Mouse (Mus musculus) spleen, adult 2 months (tissue): ENCODE measurements at regions not wholly inside any gene's neighbourhood (a gene's known extent, or its start where the extent isn't known, plus 50 kb on each side); places are given as distances from the start of the nearest gene placed in this dataset.

ENCODE experiments used
- DNase-seq, 2 experiments: peaks; one replicate each; pipeline versions ENCODE4 v3.0.0 to v3.0.0-alpha.2; 2012 to 2021; ENCODE audit warnings: low spot score in 2 of 2, low read depth in 1 of 2
- H3K27ac ChIP-seq: fragments of 200-500 bp; 2 replicates; pipeline ENCODE4 v1.5.1; 2012; ENCODE audit warnings: low read length, inconsistent platforms; ENCODE audit not compliant: insufficient read depth
- H3K27me3 ChIP-seq: fragments of 200-500 bp; 2 replicates; pipeline ENCODE4 v1.6.1; 2012; ENCODE audit warnings: mild to moderate bottlenecking, moderate library complexity, low read length, inconsistent platforms; ENCODE audit not compliant: control insufficient read depth, insufficient read depth
- H3K36me3 ChIP-seq: fragments of 200-500 bp; 2 replicates; pipeline ENCODE4 v1.6.1; 2012; ENCODE audit warnings: mild to moderate bottlenecking, low read length, inconsistent platforms; ENCODE audit not compliant: control insufficient read depth, insufficient read depth
- H3K4me1 ChIP-seq: fragments of 200-500 bp; 2 replicates; pipeline ENCODE4 v1.6.1; 2011; ENCODE audit warnings: inconsistent platforms; ENCODE audit not compliant: control insufficient read depth, insufficient read depth, insufficient read length
- H3K4me3 ChIP-seq: fragments of 200-500 bp; 2 replicates; pipeline ENCODE4 v1.5.1; 2011; ENCODE audit warnings: mild to moderate bottlenecking, inconsistent platforms; ENCODE audit not compliant: insufficient read depth, insufficient read length; ENCODE audit errors: extremely low read depth
- CTCF ChIP-seq: fragments of 200-500 bp; IDR thresholded peaks from 2 replicates; pipeline ENCODE4 v1.5.1; 2011; ENCODE audit warnings: mild to moderate bottlenecking, inconsistent platforms; ENCODE audit not compliant: insufficient read depth, insufficient read length, insufficient replicate concordance; ENCODE audit errors: extremely low read depth
- POLR2A ChIP-seq: fragments of 200-500 bp; IDR thresholded peaks from 2 replicates; pipeline ENCODE4 v1.6.1; 2011; ENCODE audit warnings: low read depth, low read length, inconsistent platforms
- WGBS: fragments of 180-500 bp; shearing (Covaris S2); methylation state at CpG from one replicate; pipeline ENCODE4 v1.1.7; 2018; 5-methylcytosine and 5-hydroxymethylcytosine counted together

DNA sequence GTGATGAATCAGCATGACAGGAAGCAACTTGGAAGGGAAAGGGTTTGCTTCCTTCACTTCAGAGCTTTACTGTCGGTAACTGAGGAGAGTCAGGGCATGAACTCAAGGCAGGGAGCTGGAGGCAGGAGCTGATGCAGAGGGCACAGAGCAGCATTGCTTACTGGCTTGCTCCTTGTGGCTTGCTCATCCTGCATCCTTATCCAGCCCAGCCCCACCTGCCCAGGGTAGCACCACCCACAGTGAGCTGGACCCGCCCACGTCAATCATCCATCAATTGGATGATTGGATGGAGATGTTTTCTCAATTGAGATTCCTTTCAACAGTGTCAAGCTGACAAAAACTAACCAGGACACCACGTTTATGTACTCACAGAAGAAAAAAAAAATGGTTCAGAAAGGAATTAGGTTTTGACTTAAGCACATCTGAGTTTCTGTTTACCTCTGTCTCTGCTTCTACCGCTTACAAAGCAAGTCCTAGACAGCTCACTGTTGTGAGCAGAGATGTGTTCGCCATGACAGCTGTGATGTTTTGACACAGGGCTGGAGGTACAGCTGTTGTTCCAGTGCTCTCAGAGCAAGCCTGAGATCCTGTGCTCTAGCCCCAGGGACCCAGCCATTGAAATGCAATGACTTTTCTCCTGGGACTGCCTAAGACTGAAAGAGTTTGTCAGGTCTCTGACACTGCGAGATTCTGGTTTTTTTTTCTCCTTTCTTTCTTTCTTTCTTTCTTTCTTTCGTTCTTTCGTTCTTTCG is 186.6 kb upstream of the Hes1 start:
- H3K27me3 ChIP-seq: no peaks in the 10 kb centered on the region
- H3K36me3 ChIP-seq: no peaks in the 10 kb centered on the region
- H3K4me3 ChIP-seq: no peak overlapping the region
- TF ChIP-seq POLR2A (no peak), CTCF (no peak)
- no peak overlapping the region for H3K27ac ChIP-seq
- DNase-seq: no peak
- 61% methylated on average over 10 of the region's 10 CpGs for WGBS
- peaks cover 2% of the 10 kb centered on the region; the same call in 1 of the 2 replicates for H3K4me1 ChIP-seq

DNA sequence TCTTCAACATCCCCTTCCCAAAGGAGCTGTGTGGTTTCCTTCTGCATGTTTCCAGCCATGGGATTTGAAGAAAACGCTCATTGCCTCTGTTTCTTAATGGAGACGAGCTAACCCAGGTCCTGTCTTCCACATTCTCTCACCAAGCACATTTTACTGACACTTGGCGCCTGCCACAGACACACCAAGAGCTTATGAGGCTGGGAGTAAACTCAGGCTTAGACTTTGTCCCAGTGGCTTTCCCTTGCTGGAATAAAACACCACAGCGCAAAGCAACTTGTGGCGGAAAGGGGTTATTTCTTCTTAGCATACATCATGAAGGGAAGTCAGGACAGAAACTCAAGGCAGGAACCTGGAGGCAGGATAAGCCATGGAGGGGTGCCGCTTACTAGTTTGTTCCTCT is 184.5 kb upstream of the Hes1 start:
- H3K27ac ChIP-seq: no peak overlapping the region
- no peak overlapping the region for H3K4me3 ChIP-seq
- H3K27me3 ChIP-seq: no peaks in the 10 kb centered on the region
- TF ChIP-seq CTCF (no peak), POLR2A (no peak)
- 91% methylated on average over 6 of the region's 6 CpGs for WGBS
- peaks cover 2% of the 10 kb centered on the region; the same call in 1 of the 2 replicates for H3K4me1 ChIP-seq
- H3K36me3 ChIP-seq: no peaks in the 10 kb centered on the region
- no peak for DNase-seq

DNA sequence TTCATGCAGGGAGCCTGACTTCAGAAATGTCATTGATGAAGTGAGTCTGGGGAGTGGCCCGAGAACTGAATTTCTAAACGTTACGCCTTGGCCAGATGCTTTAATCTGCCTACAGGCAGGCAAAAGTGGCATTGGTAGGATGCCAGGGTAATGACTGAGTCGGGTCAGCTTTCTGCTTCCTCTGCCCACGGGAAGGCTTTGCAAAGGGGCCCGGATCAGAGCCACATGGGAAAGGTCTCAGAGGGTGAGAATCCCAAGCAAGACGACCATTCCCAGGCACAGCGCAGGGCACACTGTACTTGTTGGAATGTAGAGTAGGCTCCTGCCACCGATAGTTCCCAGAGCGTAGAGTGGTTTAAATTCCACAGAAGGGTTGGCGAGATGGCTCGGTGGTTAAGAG is 182.7 kb upstream of the Hes1 start:
- 81% methylated on average over 12 of the region's 12 CpGs for WGBS
- H3K27me3 ChIP-seq: no peaks in the 10 kb centered on the region
- TF ChIP-seq CTCF (no peak), POLR2A (no peak)
- DNase-seq: no peak
- no peaks in the 10 kb centered on the region for H3K36me3 ChIP-seq
- H3K4me1 ChIP-seq: peaks cover 2% of the 10 kb centered on the region; the same call in 1 of the 2 replicates
- no peak overlapping the region for H3K27ac ChIP-seq
- no peak overlapping the region for H3K4me3 ChIP-seq

DNA sequence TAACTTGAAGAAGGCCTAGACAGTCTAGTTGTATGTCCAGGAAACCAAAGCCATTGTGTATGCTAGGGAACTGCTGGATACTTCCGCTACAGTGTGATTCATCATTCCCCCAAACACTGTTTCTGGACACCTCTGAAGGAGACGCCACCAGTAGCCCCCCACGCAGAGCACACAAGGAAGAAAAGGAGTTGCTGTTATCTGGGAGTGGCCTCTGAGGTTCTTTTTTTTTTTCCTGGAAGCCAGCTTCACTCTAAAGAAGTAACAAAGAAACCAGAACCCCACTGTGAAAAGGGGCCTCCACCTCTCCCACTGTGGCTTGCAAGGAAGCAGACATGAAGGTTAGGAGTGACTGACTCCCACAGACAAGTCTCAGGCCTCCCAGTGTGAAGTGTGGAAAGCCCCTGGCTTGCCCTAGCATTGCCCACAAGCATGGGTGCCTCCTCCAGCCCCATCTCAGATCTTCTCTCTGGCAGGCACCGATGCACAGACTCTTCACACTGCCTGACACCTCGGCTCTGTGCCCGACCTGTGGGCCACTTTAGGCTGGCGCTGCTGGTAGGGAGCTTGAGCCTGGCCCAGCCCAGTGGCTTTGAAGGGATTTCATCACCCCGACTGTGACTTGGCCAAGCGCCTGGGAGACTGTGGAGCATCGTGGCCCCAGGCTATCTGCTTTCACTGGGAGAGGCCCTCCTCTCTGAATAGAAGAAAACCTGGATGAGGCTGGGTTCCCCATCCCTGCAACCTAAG is 181.8 kb upstream of the Hes1 start:
- TF ChIP-seq POLR2A (no peak), CTCF (no peak)
- 59% methylated on average over 10 of the region's 10 CpGs for WGBS
- Histone ChIP-seq H3K4me1 (peaks cover under 1% of the 10 kb centered on the region; the same call in 1 of the 2 replicates), H3K27ac (no peak overlapping the region), H3K36me3 (no peaks in the 10 kb centered on the region), H3K27me3 (no peaks in the 10 kb centered on the region), H3K4me3 (no peak overlapping the region)
- DNase-seq: no peak

DNA sequence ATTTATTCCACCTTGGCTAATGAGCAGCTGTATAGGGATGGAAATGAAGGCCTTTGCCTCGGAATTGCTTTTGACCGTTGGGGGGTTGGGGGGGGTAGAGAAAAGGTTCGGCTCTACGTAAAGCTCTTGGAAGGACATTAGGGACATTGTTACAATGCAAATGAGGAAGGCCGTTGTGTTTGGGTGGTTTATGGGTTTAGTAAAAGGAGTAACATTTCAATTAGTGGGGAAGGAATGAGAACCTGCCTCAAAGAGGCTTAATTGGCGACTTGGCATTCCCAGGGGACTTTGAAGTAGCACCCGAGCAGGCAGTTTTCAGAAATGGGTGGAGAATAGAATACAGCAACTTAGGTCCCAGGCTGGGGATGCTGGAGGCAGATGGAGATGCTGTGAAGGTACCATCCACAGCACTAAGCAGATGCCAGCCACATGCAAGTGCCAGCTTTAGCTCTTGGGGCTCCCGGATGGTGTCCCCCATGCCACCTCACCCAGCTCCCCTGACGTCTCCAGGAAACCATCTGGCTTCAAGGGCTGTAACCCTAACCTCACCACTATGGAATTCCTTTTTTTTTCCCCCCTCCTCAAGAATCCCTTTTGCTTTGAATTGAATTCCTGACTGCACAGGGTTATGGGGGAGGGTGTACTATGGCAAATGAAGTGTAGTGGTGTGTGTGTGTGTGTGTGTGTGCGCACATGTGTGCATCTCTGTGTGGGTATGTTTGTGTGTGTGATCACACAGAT is 180.8 kb upstream of the Hes1 start:
- WGBS: 82% methylated on average over 10 of the region's 10 CpGs
- H3K4me3 ChIP-seq: no peak overlapping the region
- no peak overlapping the region for H3K27ac ChIP-seq
- H3K27me3 ChIP-seq: no peaks in the 10 kb centered on the region
- H3K36me3 ChIP-seq: no peaks in the 10 kb centered on the region
- DNase-seq: no peak
- no peaks in the 10 kb centered on the region for H3K4me1 ChIP-seq
- no peak for TF ChIP-seq CTCF
- no peak for TF ChIP-seq POLR2A

DNA sequence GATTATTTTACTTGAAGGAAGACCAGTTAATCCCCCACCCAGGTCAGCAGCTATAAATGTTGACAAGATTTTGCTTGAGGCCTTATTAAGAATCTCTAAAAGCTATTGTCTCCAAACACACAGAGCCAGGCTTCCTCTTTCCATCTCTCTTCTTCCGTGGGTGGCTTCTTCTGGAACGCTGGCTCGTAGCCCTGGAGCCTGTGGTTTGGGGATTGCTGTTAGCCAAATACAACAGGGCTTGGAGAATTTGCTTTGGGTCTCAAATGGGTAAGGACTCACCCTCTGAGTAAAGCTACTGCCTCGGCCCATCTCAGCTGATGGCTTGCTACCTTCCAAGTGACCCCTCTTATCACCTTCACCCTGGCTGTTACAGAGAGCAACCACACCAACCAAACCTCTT is 179.3 kb upstream of the Hes1 start:
- DNase-seq: no peak
- Histone ChIP-seq H3K27me3 (no peaks in the 10 kb centered on the region), H3K4me1 (no peaks in the 10 kb centered on the region), H3K4me3 (no peak overlapping the region), H3K27ac (no peak overlapping the region), H3K36me3 (no peaks in the 10 kb centered on the region)
- WGBS: 82% methylated on average over 4 of the region's 4 CpGs
- no peak for TF ChIP-seq POLR2A
- TF ChIP-seq CTCF: no peak
